8 mouse cellular contexts compared by ENCODE assay signal in the genomic region with DNA sequence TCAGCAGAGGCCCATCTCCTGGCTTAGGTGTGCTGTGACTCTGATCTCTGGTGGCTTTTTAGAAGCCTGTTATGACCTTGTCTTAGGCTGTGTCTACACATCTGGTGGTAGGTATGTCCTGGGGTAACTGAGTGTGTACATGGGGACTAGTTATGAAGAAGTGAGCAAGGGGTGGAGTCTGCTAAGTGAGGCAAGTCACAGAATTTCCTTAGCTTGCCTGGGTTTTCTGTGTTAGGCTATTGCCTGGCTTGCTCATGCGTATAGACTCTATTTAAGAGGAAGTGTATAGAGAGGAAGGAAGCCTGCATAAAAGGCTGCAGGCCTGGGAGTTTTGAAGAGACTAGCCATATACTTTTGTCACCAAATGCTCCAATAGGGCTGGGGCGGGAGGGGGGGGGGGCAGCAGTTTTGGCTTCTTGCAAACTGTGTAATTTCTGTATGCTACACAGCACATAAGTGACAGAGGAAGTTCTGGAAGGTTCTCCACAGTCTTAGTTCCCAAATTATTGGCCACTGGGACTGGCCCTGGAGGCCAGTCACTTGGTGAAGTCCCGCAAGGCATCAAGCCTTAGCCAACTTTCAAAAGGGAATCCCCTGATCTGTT. TPM values are rescaled to one million over a fixed set of nuclear protein-coding genes. Genes with fewer than 3 reads are reported as not detected.
DNase-seq lines count a peak whose midpoint lies in the region; ATAC-seq and TF ChIP-seq lines count a peak whose summit lies in the region.

No protein-coding gene starts in this region.

- H3K9me3 ChIP-seq in forebrain, embryonic 15.5 days = no peaks in the 10 kb centered on the region
- no peaks in the 10 kb centered on the region for H3K9me3 ChIP-seq in limb, embryonic 10.5 days (replicated peaks)
- no peaks in the 10 kb centered on the region for H3K9me3 ChIP-seq in midbrain, embryonic 13.5 days

- H3K27me3 ChIP-seq in forebrain, embryonic 15.5 days = no peaks in the 10 kb centered on the region
- H3K27me3 ChIP-seq in limb, embryonic 10.5 days (ENCODE audit: low read depth, poor library complexity, severe bottlenecking) = peaks cover 21% of the 10 kb centered on the region
- 0 out of 2 replicates have a peak, but pooled peaks cover 6% of the 10 kb centered on the region for H3K27me3 ChIP-seq in midbrain, embryonic 13.5 days
- no peaks in the 10 kb centered on the region for H3K27me3 ChIP-seq in thymus, adult 2 months (ENCODE audit: control insufficient read depth, insufficient read depth, low read length)

- WGBS in forebrain, embryonic 15.5 days = 55% methylated on average over 3 of the region's 3 CpGs
- WGBS in limb, embryonic 10.5 days = 68% methylated on average over 3 of the region's 3 CpGs
- 60% methylated on average over 3 of the region's 3 CpGs for WGBS in midbrain, embryonic 13.5 days
- WGBS in thymus, adult 2 months = 3% methylated on average over 3 of the region's 3 CpGs

- H3K9ac ChIP-seq in forebrain, embryonic 15.5 days (replicated peaks) = no peak overlapping the region
- H3K9ac ChIP-seq in midbrain, embryonic 13.5 days (replicated peaks) = peak overlapping the region; percentile 66; the same call in 1 of the 2 replicates

- H3K4me1 ChIP-seq in forebrain, embryonic 15.5 days = peaks cover 13% of the 10 kb centered on the region; the same call in 1 of the 2 replicates
- H3K4me1 ChIP-seq in limb, embryonic 10.5 days = peaks cover 22% of the 10 kb centered on the region
- peaks cover 14% of the 10 kb centered on the region for H3K4me1 ChIP-seq in midbrain, embryonic 13.5 days (replicated peaks)
- H3K4me1 ChIP-seq in thymus, adult 2 months (replicated peaks; ENCODE audit: control insufficient read depth, insufficient read depth, low read length) = peaks cover 19% of the 10 kb centered on the region

- no peaks in the 10 kb centered on the region for H3K36me3 ChIP-seq in forebrain, embryonic 15.5 days
- H3K36me3 ChIP-seq in limb, embryonic 10.5 days = no peaks in the 10 kb centered on the region
- H3K36me3 ChIP-seq in midbrain, embryonic 13.5 days = no peaks in the 10 kb centered on the region
- no peaks in the 10 kb centered on the region for H3K36me3 ChIP-seq in thymus, adult 2 months (ENCODE audit: control insufficient read depth, insufficient read depth, low read length)

- H3K4me2 ChIP-seq in forebrain, embryonic 15.5 days (replicated peaks) = peak overlapping the region; percentile 90
- H3K4me2 ChIP-seq in midbrain, embryonic 13.5 days (replicated peaks) = peak overlapping the region; percentile 79

- peak; percentile 18 for DNase-seq in kidney, adult 9 months
- no peak for DNase-seq in kidney, postnatal 10 days
- no peak for DNase-seq in limb, embryonic 10.5 days (ENCODE audit: low spot score)
- DNase-seq in thymus, adult 2 months = peak; percentile 63
- no peak for DNase-seq in adipocyte (ENCODE audit: low spot score)
- no peak for DNase-seq in right cerebral cortex, adult 18-20 months

- no peak for TF ChIP-seq POLR2A in thymus, adult 2 months (IDR thresholded peaks at IDR 0.05; ENCODE audit: control insufficient read depth, extremely low read depth, insufficient read depth, low read length, poor library complexity)

- H3K4me3 ChIP-seq in forebrain, embryonic 15.5 days = peak overlapping the region; percentile 49
- H3K4me3 ChIP-seq in limb, embryonic 10.5 days = peak overlapping the region; percentile 68
- H3K4me3 ChIP-seq in midbrain, embryonic 13.5 days (replicated peaks) = peak overlapping the region; percentile 51; the same call in 1 of the 2 replicates
- H3K4me3 ChIP-seq in thymus, adult 2 months (ENCODE audit: control insufficient read depth, insufficient read depth, low read length) = no peak overlapping the region

- ATAC-seq in forebrain, embryonic 15.5 days (replicated peaks) = peak; percentile 57; the same call in 1 of the 2 replicates
- peak; percentile 74 for ATAC-seq in midbrain, embryonic 13.5 days

- TF ChIP-seq CTCF in thymus, adult 2 months (IDR thresholded peaks at IDR 0.05; ENCODE audit: borderline replicate concordance, control insufficient read depth, extremely low read depth, insufficient read depth, low read length, poor library complexity) = no peak

- no peak overlapping the region for H3K27ac ChIP-seq in forebrain, embryonic 15.5 days (replicated peaks)
- peak overlapping the region; percentile 77 for H3K27ac ChIP-seq in limb, embryonic 10.5 days
- H3K27ac ChIP-seq in midbrain, embryonic 13.5 days = no peak overlapping the region
- peak overlapping the region; percentile 93 for H3K27ac ChIP-seq in thymus, adult 2 months (ENCODE audit: control insufficient read depth, insufficient read depth, low read length)

RNA-seq across cellular contexts. Expression of a gene that starts 0.5 kb away (rescaled TPM):
- polyA plus RNA-seq in forebrain, embryonic 15.5 days (2015; fragmentation: Nextera tagmentation; extraction: Ambion mirVana) = 2.7 and 3.2 TPM in 2 replicates
- 3.7 and 5.2 TPM in 2 replicates for polyA plus RNA-seq in limb, embryonic 10.5 days (2016; fragmentation: Nextera tagmentation; extraction: Ambion mirVana)
- 3.1 TPM in 2 replicates for polyA plus RNA-seq in midbrain, embryonic 13.5 days (2015; fragmentation: Nextera tagmentation; extraction: Ambion mirVana)
- polyA plus RNA-seq in thymus, adult 2 months (2012; rRNA removed) = 26.2 and 27.5 TPM in 2 replicates

Comparison
In these comparisons a context has a peak if more than half of its experiments do, and no peak if none do; other contexts are left out.
1. DNase-seq: peak in kidney, adult 9 months (single experiment) and thymus, adult 2 months (single experiment); none in kidney, postnatal 10 days (single experiment), limb, embryonic 10.5 days (single experiment), adipocyte (single experiment) and right cerebral cortex, adult 18-20 months (single experiment).
2. H3K27ac ChIP-seq: peak in limb, embryonic 10.5 days (single experiment) and thymus, adult 2 months (single experiment); none in forebrain, embryonic 15.5 days (single experiment) and midbrain, embryonic 13.5 days (single experiment).